Mouse (Mus musculus) left cerebral cortex, postnatal 36 days (tissue): ENCODE results near the gene Stap2. TPM values are rescaled to one million over a fixed set of nuclear protein-coding genes. Genes with fewer than 3 reads are reported as not detected.
A peak's percentile ranks its signal among the peaks of the same experiment; 100 is the strongest.

Experiments
- DNase-seq, 2 experiments: peaks; one replicate each; pipeline ENCODE4 v3.0.0; 2021 to 2022; ENCODE audit warnings: low spot score in 2 of 2, mixed read lengths in 1 of 2
- intact Hi-C: fragments of 180-260 bp; cut with DNase I; formaldehyde crosslinking; loops from one replicate; pipeline ENCODE4 v1.15.1; 2025
- total RNA-seq, 2 experiments: library from RNA; stranded (reverse); gene quantifications; 2 replicates each; pipeline ENCODE4 v1.2.3; 2021

Stap2 gene
- total RNA-seq, 2 experiments from 2014 or later: 2.3 to 3.1 TPM

DNA sequence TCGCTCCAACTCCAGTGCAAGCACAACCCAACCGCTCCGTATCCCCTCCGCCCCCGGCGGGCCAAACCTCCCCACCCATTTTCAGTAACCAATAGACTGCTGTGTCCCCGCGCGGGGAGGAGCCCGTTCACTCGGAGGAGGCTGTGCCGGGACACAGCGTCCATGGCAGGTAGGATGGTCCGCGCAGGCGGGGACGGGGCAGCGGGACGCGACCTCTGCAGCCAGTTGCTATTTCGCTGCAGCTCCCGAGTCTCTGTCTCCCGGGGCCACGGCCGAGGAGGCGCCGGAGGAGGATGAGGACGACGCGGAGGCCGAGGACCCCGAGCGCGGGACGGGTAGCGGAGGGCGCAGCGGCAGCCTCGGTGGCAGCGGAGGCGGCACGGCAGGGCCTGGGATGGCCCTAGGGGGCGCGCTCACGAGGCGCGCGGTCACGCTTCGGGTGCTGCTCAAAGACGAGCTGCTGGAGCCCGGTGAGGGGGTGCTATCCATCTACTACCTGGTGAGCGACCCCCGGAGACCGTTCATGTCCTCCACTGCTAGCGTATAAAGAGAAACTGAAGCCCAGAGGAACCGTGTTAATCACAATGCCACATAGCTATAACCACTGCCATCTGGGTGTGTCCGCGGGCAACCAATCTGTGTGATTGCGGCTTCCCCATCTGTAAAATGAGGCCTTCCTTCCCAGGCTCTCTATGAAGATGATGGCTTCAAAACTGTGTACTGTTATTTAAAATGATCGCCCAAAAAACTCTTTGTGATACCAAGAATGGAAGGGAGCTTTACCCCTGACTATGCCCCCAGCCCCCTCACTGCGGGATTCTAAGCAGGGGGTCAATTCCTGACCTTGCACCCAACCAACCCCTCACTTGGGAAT is 3.9 kb upstream of the Stap2 start:
- peak; percentile 92 to 93 for DNase-seq

DNA sequence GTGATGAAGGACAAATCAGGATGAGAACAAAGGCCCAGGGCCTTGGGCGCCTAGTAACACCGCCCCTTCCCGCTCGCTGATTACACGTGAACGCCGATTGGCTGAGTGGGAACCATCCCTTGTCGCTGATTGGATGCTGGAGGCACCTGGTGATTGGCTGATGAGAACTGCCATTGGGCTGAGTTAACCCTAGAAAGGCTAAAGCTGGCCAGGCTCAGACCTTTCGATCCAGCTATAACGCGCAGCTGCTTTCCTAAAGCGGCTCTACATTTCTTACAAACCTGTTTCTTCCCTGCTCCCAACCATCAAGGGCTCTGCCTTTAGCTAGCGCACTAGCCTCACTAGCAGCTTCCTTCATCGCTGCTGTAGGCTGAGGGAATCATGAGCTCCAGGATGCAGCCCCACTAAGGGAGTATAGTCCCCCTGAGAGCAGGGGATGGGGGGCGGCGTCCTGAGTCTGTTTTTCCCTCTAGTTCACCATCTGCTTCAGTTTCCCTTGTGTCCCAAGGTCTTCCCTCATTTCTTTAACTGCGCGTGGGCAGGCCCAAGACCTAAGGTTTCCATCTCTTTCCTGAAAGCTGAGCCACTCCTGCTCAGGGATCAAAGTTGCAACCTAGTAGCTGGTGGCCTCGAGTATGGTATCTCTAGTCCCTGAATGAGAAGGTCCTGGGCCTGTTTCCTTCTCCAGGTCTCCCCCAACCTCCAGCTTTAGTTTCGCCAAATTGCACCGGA is 3.1 kb upstream of the Stap2 start:
- peak; percentile 91 to 93 for DNase-seq
- intact Hi-C loops: loop anchor here (2.0 kb wide), 1 partner anchor 50 kb away; the partner anchor contains the start of gene Yju2

More for the DNA sequence above, 3.9 kb upstream of the Stap2 start:
- intact Hi-C loops: loop anchor here (2.0 kb wide), 1 partner anchor 51 kb away; the partner anchor contains the start of gene Yju2

GRCm38 (mm10) chr17:56007444-56008355 is 2.3 kb upstream of the Stap2 start:
- no peak for DNase-seq
- intact Hi-C loops: loop anchor here (2.0 kb wide), 1 partner anchor 49 kb away; the partner anchor contains the start of gene Yju2

- no peak for DNase-seq
- intact Hi-C loops: no loop called here
Measured at GRCm38 (mm10) chr17:56006956-56007355, 1.6 kb upstream of the Stap2 start.

GRCm38 (mm10) chr17:56003000-56003399 is 2.4 kb downstream of the Stap2 start:
- intact Hi-C loops: no loop called here
- DNase-seq: no peak

DNA sequence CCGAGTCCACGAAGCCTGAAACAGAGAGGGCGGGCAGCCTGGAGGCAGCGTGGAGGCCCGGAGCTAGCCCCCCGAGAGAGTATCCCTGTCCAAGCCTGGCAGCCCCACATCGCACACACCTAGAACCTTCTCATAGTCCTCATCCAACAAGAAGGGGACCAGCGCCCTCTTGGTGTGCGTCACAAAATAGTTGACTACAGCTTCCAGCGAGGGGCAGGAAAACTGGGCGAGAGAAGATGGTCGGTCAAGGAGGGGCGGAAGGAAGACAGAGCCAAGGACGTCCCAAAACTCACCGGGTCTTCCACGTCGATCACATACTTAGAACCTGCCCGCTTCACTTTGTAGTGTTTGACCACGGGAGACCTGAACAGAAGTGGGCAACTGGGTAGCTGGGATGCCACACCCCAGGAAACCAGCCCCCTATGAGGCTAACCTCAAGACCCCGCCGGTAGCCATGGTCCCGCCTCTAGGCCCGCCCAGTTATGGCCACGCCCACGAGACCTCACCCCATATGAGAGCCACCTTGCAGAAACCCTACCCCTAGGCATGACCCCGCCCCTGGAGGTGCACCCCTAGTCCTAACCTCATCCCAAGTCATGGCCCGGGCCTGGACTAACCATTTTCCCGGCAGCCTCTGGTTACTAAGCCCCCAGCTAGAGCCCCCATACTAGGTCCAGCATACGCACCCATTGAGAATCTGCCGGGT is 5.4 kb downstream of the Stap2 start:
- intact Hi-C loops: no loop called here
- no peak for DNase-seq

DNA sequence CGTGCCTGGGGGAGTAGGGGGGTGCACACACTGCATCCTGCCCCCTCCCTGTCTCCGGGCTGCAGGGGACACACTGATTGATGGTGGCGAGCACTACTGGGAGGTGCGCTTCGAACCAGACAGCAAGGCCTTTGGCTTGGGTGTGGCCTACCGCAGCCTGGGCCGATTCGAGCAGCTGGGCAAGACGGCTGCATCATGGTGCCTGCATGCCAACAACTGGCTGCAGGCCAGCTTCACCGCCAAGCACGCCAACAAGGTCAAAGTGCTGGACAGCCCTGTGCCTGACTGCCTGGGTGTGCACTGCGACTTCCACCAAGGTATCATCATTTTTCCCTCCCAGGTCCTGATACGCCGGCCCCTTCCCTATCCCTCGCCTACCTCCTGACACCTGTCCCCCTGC is 9.4 kb downstream of the Stap2 start:
- intact Hi-C loops: no loop called here
- no peak for DNase-seq

DNA sequence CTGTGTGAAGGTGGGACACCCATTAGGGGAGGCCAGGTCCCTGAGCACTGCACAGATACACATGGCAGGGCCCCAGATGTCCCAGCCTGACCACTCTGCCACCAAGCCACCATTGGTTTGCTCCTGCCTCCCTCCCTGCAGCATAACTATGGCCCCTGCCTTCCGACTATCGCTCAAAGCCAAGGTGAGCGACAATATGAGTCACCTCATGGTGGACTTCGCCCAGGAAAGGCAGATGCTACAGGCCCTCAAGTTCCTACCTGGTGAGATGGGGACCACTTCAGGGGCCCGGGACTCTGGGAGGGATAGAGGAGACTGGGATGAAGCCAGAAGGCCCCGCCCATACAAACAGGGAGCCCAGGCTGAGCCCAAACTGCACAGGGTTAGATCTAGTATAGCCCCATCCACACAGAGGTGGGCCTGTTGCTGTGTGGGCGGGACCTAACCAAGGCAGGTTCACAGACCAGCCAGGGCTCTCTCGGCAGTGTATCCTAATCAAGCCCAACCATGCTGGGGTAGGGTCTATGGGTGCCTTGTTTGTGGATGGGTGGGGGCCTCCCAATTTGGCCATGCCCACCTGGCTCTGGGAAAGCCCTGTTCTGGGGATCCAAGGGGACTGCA is 15.0 kb downstream of the Stap2 start:
- DNase-seq: no peak
- intact Hi-C loops: no loop called here

GRCm38 (mm10) chr17:55986030-55986961 is 19.1 kb downstream of the Stap2 start, which contains the start of gene Fsd1:
Fsd1 (plus strand) TSS chr17:55986509.
- intact Hi-C loops: no loop called here
- DNase-seq: peak; percentile 83 to 86

DNA sequence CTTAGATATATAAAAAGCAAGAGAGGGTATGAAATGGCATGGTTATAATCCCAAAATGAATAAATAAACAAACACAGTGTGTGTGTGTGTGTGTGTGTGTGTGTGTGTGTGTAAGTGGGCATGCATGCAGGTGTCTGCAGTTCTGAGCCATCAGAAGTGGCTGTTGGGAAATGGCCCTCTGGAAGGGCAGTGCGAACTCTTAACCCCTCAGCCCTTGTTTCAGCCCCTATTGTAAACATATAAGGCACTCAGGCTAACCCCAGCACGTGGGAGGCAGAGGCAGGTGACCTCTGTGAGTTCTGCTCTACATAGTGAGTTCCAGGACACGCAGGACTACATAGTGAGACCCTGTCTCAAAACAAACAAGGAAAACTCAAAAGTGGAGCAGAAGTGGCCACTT is 28.1 kb downstream of the Stap2 start:
- intact Hi-C loops: loop anchor here (5.0 kb wide), 1 partner anchor 35 kb away; no protein-coding TSS in a partner anchor

GRCm38 (mm10) chr17:55976255-55976862 is 29.0 kb downstream of the Stap2 start:
- peak; percentile 74 for DNase-seq
- intact Hi-C loops: loop anchor here (5.0 kb wide), 1 partner anchor 36 kb away; no protein-coding TSS in a partner anchor

More for the DNA sequence above, 28.1 kb downstream of the Stap2 start:
- DNase-seq: no peak

DNA sequence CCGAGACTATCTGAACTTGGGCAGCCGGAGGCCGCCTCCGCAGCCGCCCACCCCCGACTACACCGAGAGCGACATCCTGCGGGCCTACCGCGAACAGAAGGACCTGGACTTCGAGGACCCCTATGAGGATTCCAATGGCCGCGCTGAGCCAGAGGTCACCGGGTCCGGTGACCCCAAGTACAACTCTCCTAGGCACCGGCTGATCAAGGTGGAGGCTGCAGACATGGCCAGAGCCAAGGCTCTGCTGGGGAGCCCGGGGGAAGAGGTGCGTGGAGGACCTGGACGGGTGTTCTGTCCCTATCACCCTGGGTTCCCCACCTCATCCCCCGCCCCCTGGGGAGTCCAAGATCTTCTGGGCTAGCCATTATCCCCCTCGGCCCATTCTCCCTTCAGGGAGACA is 33.9 kb downstream of the Stap2 start:
- DNase-seq: no peak
- intact Hi-C loops: no loop called here

GRCm38 (mm10) chr17:55969966-55970891 is 35.2 kb downstream of the Stap2 start, which contains the start of gene Shd:
Shd (plus strand) TSS chr17:55970467.
- DNase-seq: peak; percentile 44 to 53

DNA sequence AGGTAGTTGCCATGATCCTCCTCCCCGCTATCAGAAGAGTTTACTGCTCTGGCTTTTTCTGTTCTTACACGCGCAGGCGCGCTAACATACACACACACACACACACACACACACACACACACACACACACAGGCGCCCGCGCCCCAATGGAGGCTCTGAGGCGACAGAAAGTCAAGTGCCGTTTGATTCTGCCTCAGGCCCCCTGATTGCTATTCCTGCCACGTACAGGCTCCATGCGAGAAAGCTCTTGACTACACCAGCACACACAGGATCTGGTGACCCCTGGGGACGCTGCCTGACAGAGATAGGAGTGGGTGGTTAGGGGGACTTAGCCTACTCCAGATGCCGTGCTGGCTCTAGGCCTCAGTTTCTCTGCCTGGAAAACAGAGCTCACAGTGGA is 35.8 kb downstream of the Stap2 start:
- no peak for DNase-seq
- intact Hi-C loops: no loop called here

More at GRCm38 (mm10) chr17:55969966-55970891, 35.2 kb downstream of the Stap2 start, which contains the start of gene Shd:
- intact Hi-C loops: no loop called here

DNA sequence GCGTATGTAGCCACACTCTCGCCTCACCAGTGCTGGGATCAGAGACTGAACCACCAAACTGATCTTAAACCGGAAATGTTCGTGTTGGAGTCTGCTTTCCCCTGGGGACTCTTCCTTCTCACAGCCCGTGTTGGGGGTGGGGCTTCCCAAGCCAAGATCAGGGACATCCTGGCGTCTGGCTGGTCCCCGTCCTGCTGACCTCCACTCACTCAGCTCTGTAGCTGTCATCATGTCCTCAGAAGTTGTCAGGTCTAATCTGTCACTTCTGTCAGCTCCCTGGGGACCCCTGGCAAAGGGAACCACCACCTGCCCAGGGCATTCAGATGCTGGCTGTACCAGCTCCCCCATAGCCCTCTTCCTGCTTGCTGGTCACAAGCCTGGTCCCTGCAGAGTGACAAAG is 37.2 kb downstream of the Stap2 start:
- DNase-seq: no peak
- intact Hi-C loops: no loop called here

GRCm38 (mm10) chr17:55967186-55967585 is 38.2 kb downstream of the Stap2 start:
- intact Hi-C loops: no loop called here
- DNase-seq: no peak
